In genomic region chr4:138941966-138942365, GRCm38 (mm10) we compare ENCODE assay signal across 15 mouse cellular contexts. TPM values are rescaled to one million over a fixed set of nuclear protein-coding genes. Genes with fewer than 3 reads are reported as not detected.
A peak's percentile ranks its signal among the peaks of the same experiment; 100 is the strongest.
DNase-seq lines count a peak whose midpoint lies in the region; ATAC-seq lines count a peak whose summit lies in the region.
"Had no signal": no experiment of that assay in that cellular context is flagged by ENCODE, and none has a peak within 500 bp of the region (broad histone marks: within the 10 kb centered on the region; RNA-seq: fewer than 3 reads in every experiment).

No protein-coding gene starts in this region.

- no peaks in the 10 kb centered on the region for H3K36me3 ChIP-seq in lung, embryonic 15.5 days
- H3K36me3 ChIP-seq: liver, embryonic 12.5 days had no signal

- no peaks in the 10 kb centered on the region for H3K9me3 ChIP-seq in lung, embryonic 15.5 days
- H3K9me3 ChIP-seq: liver, embryonic 12.5 days had no signal

- 21% methylated on average over 6 of the region's 6 CpGs for WGBS in lung, embryonic 15.5 days

- intact Hi-C loops in gastrocnemius, postnatal 36 days (cut with DNase I) = no loop called here

- no peak overlapping the region for H3K9ac ChIP-seq in lung, embryonic 15.5 days
- H3K9ac ChIP-seq: liver, embryonic 12.5 days had no signal

- no peak overlapping the region for H3K4me3 ChIP-seq in lung, embryonic 15.5 days
- H3K4me3 ChIP-seq: liver, embryonic 12.5 days had no signal

- DNase-seq in gastrocnemius, adult 18-20 months (ENCODE audit: low spot score) = peak; percentile 32
- no peak for DNase-seq in gastrocnemius, postnatal 36 days
- DNase-seq in urinary bladder, postnatal 36 days (ENCODE audit: low spot score in 2 of 2) = peak; percentile 17 to 23
- DNase-seq in urinary bladder, postnatal 25 days (ENCODE audit: low spot score) = no peak
- no peak for DNase-seq in frontal cortex, postnatal 10 days (ENCODE audit: low spot score in 2 of 2)
- no peak for DNase-seq in spleen, adult 18-20 months
- DNase-seq: adrenal gland, adult 8-10 months; heart, postnatal 36 days had no signal

- no peaks in the 10 kb centered on the region for H3K27me3 ChIP-seq in lung, embryonic 15.5 days

- H3K4me2 ChIP-seq in lung, embryonic 15.5 days = no peak overlapping the region
- H3K4me2 ChIP-seq: liver, embryonic 12.5 days; midbrain, embryonic 11.5 days had no signal

- peak overlapping the region; percentile 80 for H3K27ac ChIP-seq in lung, embryonic 15.5 days
- H3K27ac ChIP-seq: liver, embryonic 12.5 days had no signal

- peaks cover 33% of the 10 kb centered on the region for H3K4me1 ChIP-seq in lung, embryonic 15.5 days

- no peak; the same call in 1 of the 2 replicates for ATAC-seq in lung, embryonic 15.5 days (ENCODE audit: borderline replicate concordance, extremely low read depth, low FRiP score, low TSS enrichment)
- no peak for ATAC-seq in activated CD4-positive, CD25-positive, alpha-beta regulatory T cell, adult 4 months
- ATAC-seq: forebrain, embryonic 14.5 days; liver, embryonic 12.5 days had no signal

RNA-seq across cellular contexts. Expression of gene Rnf186, which starts 24.9 kb away (rescaled TPM):
- total RNA-seq in gastrocnemius, adult 18-20 months (2021) = not detected
- not detected for total RNA-seq in gastrocnemius, postnatal 36 days (2021)
- polyA plus RNA-seq in lung, embryonic 15.5 days (2015; fragmentation: Nextera tagmentation; extraction: Ambion mirVana) = 2.2 and 2.3 TPM in 2 replicates
- not detected for polyA plus RNA-seq in activated CD4-positive, CD25-positive, alpha-beta regulatory T cell, adult 4 months (2017; shearing (Covaris generic))
- total RNA-seq: adrenal gland, adult 8-10 months; granulocyte monocyte progenitor cell, adult 5-6 weeks; heart, postnatal 36 days had no signal
- polyA plus RNA-seq: forebrain, embryonic 14.5 days; liver, embryonic 12.5 days; midbrain, embryonic 11.5 days; neural tube, embryonic 11.5 days had no signal

RNA-seq across cellular contexts. Expression of gene Otud3, which starts 28.2 kb away (rescaled TPM):
- 10 to 100 TPM; 16.2 to 17.6 TPM for total RNA-seq in gastrocnemius, adult 18-20 months (2021)
- total RNA-seq in gastrocnemius, postnatal 36 days (2021) = 10 to 100 TPM; 12.3 to 13.4 TPM
- polyA plus RNA-seq in lung, embryonic 15.5 days (2015; fragmentation: Nextera tagmentation; extraction: Ambion mirVana) = 3.7 TPM in 2 replicates
- under 1 TPM in 1 of 2 experiments, not detected in 1; 0.66 TPM for polyA plus RNA-seq in activated CD4-positive, CD25-positive, alpha-beta regulatory T cell, adult 4 months (2017; shearing (Covaris generic))

RNA-seq across cellular contexts. Expression of gene Tmco4, which starts 30.7 kb away (rescaled TPM):
- total RNA-seq in gastrocnemius, adult 18-20 months (2021) = 10 to 100 TPM; 10.2 to 14.3 TPM
- total RNA-seq in gastrocnemius, postnatal 36 days (2021) = 1 to 10 TPM; 4.0 to 6.1 TPM
- polyA plus RNA-seq in lung, embryonic 15.5 days (2015; fragmentation: Nextera tagmentation; extraction: Ambion mirVana) = 4.1 and 5.4 TPM in 2 replicates
- polyA plus RNA-seq in activated CD4-positive, CD25-positive, alpha-beta regulatory T cell, adult 4 months (2017; shearing (Covaris generic)) = 10 to 100 TPM; 19.1 to 32.4 TPM

Comparison
In these comparisons a context has a peak if more than half of its experiments do, and no peak if none do; other contexts are left out.
1. DNase-seq: peak in gastrocnemius, adult 18-20 months (single experiment) and urinary bladder, postnatal 36 days (2 of 2); none in gastrocnemius, postnatal 36 days (0 of 2), urinary bladder, postnatal 25 days (single experiment), frontal cortex, postnatal 10 days (0 of 2) and spleen, adult 18-20 months (0 of 2).